Mouse (Mus musculus) urinary bladder, adult 2 months (tissue): ENCODE results near the gene Psmb8. TPM values are rescaled to one million over a fixed set of nuclear protein-coding genes. Genes with fewer than 3 reads are reported as not detected.

Experiments used
- DNase-seq: peaks from one replicate; pipeline ENCODE4 v3.0.0; 2022; ENCODE audit warnings: low spot score
- polyA plus RNA-seq: library from polyadenylated mRNA; depleted of rRNA; stranded (reverse); fragments of >200 nt; gene quantifications from 2 replicates; pipeline ENCODE4 v1.2.3, GENCODE M21; 2012; rRNA removed

Gene Psmb8
- polyA plus RNA-seq, result 81.2 and 88.3 TPM in 2 replicates

DNA sequence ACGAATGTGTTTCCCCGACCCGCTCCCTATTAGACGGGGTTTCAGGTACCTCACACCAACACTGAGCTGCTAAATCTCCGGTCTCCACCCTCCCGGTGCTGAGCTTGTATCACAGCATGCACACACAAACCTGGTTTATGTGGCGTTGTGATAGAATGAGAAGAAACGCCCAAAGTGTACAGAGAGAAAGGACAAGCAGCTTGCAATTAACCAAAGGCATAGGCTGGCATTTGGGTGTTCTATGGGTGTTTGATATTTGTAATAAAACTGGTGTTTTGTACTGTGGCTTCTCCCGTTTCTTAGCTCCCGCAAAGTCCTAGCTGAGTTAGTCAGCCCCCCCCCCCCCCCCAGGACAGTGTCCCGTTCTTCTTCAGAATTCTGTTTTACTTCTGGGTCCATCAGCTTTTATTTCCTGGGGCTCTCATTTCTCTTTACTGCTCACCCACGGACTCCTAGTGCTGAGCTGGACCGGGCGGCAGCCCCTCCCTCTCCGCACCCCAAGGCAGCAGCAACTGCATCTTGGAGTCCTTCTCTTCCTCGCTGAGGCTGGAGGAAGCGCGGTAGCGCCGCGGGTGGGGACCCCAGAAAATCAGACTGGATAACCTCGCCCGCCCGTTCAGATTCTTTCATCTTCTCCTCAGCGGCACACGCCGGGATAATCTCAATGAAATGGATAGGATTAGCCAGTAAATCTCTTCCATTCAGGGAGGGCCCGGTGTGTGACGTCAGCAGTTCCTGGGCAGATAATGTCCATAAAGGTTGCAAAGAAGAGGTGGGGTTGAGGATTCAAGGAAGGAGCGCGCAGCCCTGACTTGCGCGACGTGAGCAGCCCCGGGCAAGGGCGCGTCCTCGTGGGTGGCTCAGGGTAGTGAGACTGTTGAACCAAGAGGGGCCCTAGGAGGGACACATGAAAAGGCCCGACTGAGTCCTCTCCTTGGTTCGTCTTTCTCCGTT lies at the start of gene Psmb8:
TSS of gene Psmb8 (plus strand) at position 781 of the 954 bp plus-strand sequence.
- DNase-seq, result peak; percentile 59

- no peak for DNase-seq
These were observed 44.6 kb upstream of the Psmb8 start, which contains the start of gene H2-DMb1 for GRCm38 (mm10) chr17:34152923-34153322. Gene H2-DMb1 (plus strand): TSS chr17:34153072.

DNA sequence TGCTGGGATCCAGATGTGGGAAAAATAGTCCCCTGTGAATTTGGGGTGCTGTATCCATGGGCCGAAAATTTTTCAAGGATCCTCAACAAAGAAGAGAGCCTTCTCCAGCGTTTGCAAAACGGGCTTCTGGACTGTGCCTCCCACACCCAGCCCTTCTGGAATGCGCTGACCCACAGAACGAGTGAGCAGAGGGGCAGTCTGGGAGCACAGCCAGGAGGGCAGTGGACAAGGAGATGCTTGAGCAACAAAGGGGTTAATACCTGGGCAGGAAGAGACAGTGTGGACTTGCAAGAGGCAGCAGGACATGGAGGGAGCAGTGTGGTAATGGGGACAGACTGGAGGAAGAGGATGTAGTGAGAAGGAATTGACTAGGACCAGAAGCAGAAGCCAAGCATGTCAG lies 42.0 kb upstream of the Psmb8 start:
- DNase-seq, result no peak

GRCm38 (mm10) chr17:34164202-34164895 lies 33.2 kb upstream of the Psmb8 start:
- DNase-seq, result no peak

DNA sequence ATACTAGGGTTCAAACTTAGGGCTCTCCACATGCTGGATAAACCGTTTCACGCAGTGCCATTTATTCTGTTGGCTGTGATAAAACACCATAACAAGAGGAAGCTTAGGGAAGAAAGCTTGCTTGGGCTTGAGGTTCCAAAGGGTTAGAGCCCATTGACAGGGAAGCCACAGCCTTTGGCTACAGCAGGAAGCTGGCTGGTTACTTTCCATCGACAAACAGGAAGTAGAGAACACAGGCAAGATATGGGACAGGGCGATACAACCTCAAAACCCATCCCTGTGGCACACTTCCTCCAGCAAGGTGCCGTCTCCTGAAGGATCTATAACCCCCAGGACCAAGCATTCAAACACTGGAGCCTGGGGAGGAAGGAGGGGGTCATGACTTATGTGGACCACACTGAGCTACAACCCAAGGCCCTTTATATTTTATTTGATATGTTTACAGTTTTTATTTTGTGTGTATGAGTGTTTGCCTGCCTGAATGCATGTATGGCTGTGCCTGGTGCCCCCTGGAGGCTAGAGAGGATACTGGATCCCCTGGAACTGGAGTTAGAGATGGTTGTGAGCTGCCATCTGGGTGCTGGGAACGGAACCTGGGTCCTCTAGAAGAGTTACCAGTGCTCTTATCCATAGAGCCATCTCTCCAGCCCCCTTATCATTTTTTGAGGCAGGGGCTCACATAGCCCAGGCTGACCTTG lies 32.3 kb upstream of the Psmb8 start:
- DNase-seq, result no peak

GRCm38 (mm10) chr17:34169279-34169678 lies 28.2 kb upstream of the Psmb8 start:
- DNase-seq, result no peak

- no peak for DNase-seq
These were observed 27.0 kb upstream of the Psmb8 start for GRCm38 (mm10) chr17:34170487-34170876.

- DNase-seq, result peak; percentile 52
These were observed 26.5 kb upstream of the Psmb8 start for GRCm38 (mm10) chr17:34170877-34171498.

DNA sequence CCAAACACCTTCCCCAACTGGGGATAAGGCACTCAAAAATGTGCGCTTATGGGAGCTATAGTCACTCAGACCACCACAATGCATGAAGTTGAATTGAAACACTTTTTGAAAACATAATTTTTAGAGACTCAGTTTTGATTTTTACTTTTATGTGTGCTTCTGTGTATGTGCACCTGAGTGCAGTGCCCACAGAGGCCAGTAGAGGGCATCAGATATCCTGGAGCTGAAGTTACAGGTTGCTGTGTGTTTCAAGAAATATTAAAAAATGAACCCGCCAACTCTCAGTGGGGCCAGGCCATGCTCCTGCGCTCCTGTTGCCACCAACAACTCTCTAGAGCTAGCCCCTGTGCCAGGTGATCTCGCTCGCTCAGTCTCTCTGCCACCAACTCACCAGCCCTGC lies 25.0 kb upstream of the Psmb8 start:
- no peak for DNase-seq

GRCm38 (mm10) chr17:34174075-34174474 lies 23.4 kb upstream of the Psmb8 start:
- DNase-seq, result no peak

DNA sequence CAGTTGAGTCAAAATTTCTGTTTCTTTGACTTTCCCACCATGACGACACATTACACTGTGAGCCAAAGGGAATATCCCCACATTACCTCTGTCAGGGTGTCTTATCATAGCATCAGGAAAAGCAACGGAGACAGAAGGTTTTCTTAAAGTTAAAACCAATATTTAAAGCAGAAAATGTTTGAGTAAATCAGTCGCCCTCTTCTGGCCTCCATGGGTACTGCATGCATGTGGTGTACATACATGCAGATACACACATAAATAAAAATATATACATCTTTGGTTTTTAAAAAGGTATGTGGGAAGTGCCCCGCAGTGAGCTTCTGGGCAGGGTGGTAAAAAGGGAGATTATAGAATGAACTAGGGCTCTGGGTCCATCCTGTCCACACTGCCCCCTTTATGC lies 20.3 kb upstream of the Psmb8 start:
- no peak for DNase-seq

DNA sequence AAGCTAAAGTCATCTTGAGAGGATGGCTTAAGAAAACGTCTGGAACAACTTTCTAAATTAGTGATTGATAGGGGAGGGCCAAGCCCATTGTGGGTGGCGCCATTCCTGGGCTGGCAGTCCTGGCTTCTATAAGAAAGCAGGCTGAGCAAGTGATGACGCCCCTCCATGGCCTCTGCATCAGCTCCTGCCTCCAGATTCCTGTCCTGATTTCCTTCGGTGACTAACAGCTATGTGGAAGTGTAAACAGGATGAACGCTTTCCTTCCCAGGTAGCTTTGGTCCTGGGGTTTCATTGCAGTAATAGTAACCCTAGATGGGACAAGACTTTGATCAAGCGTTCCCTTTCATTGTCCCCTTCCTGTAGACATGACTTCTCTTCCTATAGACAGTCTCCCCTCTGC lies 18.5 kb upstream of the Psmb8 start:
- DNase-seq, result no peak

GRCm38 (mm10) chr17:34179913-34180859 lies 17.3 kb upstream of the Psmb8 start:
- no peak for DNase-seq

- no peak for DNase-seq
These were observed 13.8 kb upstream of the Psmb8 start for GRCm38 (mm10) chr17:34183564-34184219.

DNA sequence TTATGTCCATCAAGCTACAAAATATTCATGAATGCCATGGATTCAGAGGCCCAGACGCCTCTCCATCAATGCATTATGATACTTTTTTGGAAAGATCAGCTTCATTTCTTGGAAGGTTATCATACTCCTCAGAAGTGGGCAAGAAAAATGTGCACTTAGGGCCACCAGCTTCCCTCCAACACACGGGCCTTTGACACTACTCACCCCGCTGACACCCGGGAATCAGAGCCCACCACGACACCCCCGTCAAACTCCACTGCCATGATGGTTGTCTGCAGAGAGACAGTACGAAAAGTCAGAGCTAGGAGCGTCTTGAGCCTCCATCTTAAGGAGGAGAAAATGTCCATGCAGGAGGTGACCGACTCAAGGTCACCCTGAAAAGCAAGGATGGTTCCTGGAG lies 12.0 kb upstream of the Psmb8 start:
- no peak for DNase-seq

DNA sequence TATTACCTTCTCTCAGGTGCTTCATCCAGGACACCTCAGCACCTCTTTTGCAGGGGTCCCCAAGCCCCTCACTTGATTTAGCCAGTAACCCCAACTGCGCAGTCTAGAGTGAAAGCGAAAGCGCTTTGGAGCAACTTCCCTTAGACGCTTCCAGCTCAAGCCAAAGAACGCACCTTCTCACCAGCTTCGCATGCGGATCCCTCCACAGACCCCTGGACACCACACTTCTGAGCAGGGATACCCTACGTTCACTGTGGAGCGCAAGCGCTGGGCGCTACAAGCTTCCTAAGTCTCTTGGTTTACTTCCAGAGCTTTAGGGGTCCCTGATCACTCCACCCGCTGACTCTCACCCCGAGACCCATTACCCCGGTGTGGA lies 10.6 kb upstream of the Psmb8 start:
- DNase-seq, result no peak

DNA sequence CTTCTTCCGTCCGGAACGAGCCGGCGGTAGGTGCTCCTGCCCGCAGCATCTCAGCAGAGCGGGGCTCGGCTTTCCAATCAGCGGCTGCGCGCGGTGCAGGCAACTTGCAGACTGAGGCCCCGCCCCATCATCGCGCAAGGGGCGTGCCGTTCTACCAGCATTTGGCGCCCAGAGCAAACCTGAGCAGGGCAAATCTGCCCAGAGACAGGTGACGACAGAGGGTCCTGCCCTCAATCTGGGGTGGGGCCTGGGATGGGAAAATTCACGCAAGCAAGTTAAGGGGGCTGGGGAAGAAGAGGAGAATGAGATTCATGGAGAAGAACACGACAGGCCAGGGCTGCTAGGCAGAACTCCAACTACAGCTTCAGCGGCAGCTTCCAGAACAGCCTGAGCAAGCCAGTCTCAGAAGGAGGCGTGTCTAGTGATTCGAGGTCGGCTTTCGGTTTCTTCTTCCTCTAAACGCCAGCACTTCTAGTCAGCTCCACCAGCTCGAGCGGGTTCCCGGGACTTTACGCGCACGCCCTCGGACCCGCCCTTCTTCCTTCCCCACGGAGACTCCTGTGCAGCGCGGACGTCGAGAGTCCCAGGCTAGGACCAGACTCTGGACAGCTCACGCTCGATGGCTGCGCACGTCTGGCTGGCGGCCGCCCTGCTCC lies 10.1 kb upstream of the Psmb8 start, which contains the start of the genes Tap1 and Psmb9:
TSS of gene Tap1 (plus strand) at position 293 of the 656 bp plus-strand sequence.
TSS of gene Psmb9 (minus strand) at position 504 of the 656 bp plus-strand sequence.
- DNase-seq, result peak; percentile 95

DNA sequence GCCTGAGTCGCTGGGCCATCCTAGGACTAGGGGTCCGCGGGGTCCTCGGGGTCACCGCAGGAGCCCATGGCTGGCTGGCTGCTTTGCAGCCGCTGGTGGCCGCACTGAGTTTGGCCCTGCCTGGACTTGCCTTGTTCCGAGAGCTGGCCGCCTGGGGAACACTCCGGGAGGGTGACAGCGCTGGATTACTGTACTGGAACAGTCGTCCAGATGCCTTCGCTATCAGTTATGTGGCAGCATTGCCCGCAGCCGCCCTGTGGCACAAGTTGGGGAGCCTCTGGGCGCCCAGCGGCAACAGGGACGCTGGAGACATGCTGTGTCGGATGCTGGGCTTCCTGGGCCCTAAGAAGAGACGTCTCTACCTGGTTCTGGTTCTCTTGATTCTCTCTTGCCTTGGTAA lies 9.5 kb upstream of the Psmb8 start:
- DNase-seq, result peak; percentile 56

GRCm38 (mm10) chr17:34188986-34189385 lies 8.5 kb upstream of the Psmb8 start:
- no peak for DNase-seq
